Mouse (Mus musculus): ENCODE results near the gene Cyp2j6.

DNA sequence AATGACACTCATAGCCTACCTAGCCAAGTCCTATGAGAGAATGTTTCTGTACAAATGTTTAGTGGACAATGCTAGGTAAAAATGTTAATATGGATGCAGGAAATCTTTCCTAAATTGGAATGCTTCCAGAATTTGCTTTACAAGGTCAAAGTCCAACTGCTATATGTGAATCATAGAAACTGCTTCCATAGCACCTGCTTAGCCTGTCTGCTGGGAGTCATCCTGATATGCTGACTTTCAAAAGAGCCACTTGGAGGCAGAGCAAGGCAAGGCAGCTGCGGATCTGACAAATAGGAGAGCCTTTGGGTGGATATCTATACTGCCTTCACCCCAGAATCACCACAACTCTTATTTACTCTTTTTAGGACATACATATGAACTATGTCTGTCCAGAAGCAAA lies 14.5 kb upstream of the Cyp2j6 start:
- TF ChIP-seq EP300 (IDR thresholded peaks at IDR 0.05; ENCODE audit: low read depth in 1 of 2, low read length in 2 of 2), result no peak
- no peak for TF ChIP-seq CTCF (IDR thresholded peaks at IDR 0.05 in 2 of 3, conservative IDR thresholded peaks at IDR 0.05 in 1 of 3; ENCODE audit: control insufficient read depth in 1 of 3, insufficient read depth in 1 of 3, low read depth in 2 of 3, low read length in 3 of 3, poor library complexity in 1 of 3, severe bottlenecking in 1 of 3)
- no peak for TF ChIP-seq POLR2A (IDR thresholded peaks at IDR 0.05; ENCODE audit: control insufficient read depth in 1 of 2, insufficient read depth in 1 of 2, low read depth in 1 of 2, low read length in 2 of 2, poor library complexity in 1 of 2)
- TF ChIP-seq NRF1 (IDR thresholded peaks at IDR 0.05; ENCODE audit: insufficient read depth, low read depth, low read length, poor library complexity, severe bottlenecking), result no peak
- no peak for TF ChIP-seq CHD2 (IDR thresholded peaks at IDR 0.05; ENCODE audit: low read length)
- TF ChIP-seq MYC (IDR thresholded peaks at IDR 0.05; ENCODE audit: low read depth, low read length), result no peak
- TF ChIP-seq SIN3A (IDR thresholded peaks at IDR 0.05; ENCODE audit: low read length), result no peak

Measured in MEL (cell line).